Mouse (Mus musculus) intestine, embryonic 16.5 days (tissue): Measurements from ENCODE around the gene Rgs8. TPM values are rescaled to one million over a fixed set of nuclear protein-coding genes. Genes with fewer than 3 reads are reported as not detected.
A peak's percentile ranks its signal among the peaks of the same experiment; 100 is the strongest.

Source experiments
- ATAC-seq: fragments of 200-750 bp; cut with Nextera tagmentation; 2 replicates; pipeline ENCODE4 v1.8.0; 2017; ENCODE audit warnings: moderate TSS enrichment, moderate library complexity
- H3K27ac ChIP-seq: fragments of 300-500 bp; sonication (generic); 2 replicates; pipeline ENCODE4 v1.5.1; 2014; ENCODE audit warnings: mild to moderate bottlenecking, low read length
- H3K27me3 ChIP-seq: fragments of 300-500 bp; sonication (generic); replicated peaks from 2 replicates; pipeline ENCODE4 v1.6.1; 2014; ENCODE audit warnings: low read length, control low read depth, mixed read lengths; ENCODE audit not compliant: control insufficient read depth, insufficient read depth
- H3K36me3 ChIP-seq: fragments of 300-500 bp; sonication (generic); 2 replicates; pipeline ENCODE4 v1.6.1; 2014; ENCODE audit warnings: low read length, control low read depth; ENCODE audit not compliant: control insufficient read depth, insufficient read depth
- H3K4me1 ChIP-seq: fragments of 300-500 bp; sonication (generic); 2 replicates; pipeline ENCODE4 v1.6.1; 2014; ENCODE audit warnings: low read length, control low read depth, mixed read lengths; ENCODE audit not compliant: control insufficient read depth, insufficient read depth
- H3K4me2 ChIP-seq: fragments of 300-500 bp; sonication (generic); 2 replicates; pipeline ENCODE4 v1.6.1; 2014; ENCODE audit warnings: low read depth, low read length, control low read depth
- H3K4me3 ChIP-seq: fragments of 300-500 bp; sonication (generic); 2 replicates; pipeline ENCODE4 v1.5.1; 2014; ENCODE audit warnings: mild to moderate bottlenecking, low read length
- H3K9ac ChIP-seq: fragments of 300-500 bp; sonication (generic); 2 replicates; pipeline ENCODE4 v1.6.1; 2014; ENCODE audit warnings: low read depth, low read length
- H3K9me3 ChIP-seq: fragments of 300-500 bp; sonication (generic); 2 replicates; pipeline ENCODE4 v1.6.1; 2016; ENCODE audit warnings: low read length, control low read depth; ENCODE audit not compliant: control insufficient read depth
- WGBS: fragments of 180-500 bp; shearing (Covaris S2); extraction: QIAGEN DNeasy Blood & Tissue Kit; methylation state at CpG from one replicate; pipeline ENCODE4 v1.1.7; 2014; 5-methylcytosine and 5-hydroxymethylcytosine counted together
- polyA plus RNA-seq: library from polyadenylated mRNA; unstranded; fragments of >200 nt; fragmentation: Nextera tagmentation; extraction: Ambion mirVana; gene quantifications from 2 replicates; pipeline ENCODE4 v1.2.1, GENCODE M21; 2015

The Rgs8 gene
- polyA plus RNA-seq, 1 experiment from 2014 or later, result 0.22 TPM

DNA sequence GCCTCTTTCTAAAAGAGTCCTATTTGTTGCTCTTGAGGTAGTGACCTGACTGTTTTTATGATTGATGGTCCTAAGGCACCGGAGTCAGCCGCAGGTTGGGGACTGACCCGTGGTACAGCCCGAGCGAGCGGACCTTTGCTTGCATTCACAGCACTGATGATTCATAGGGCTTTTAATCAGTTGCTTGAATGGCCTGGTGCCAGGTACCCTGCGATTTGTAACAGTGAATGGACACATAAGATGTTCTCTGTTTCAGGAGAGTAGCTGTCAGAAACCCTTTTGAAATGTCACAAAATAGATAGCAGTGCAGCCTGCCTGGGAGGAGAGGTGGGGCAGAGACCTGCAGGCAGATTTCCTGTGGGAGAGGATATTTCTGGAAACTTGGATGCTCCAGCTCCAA lies 16.3 kb downstream of the Rgs8 start:
- no peak overlapping the region for H3K4me3 ChIP-seq
- WGBS, result 57% methylated on average over 7 of the region's 7 CpGs
- peaks cover 13% of the 10 kb centered on the region; the same call in 1 of the 2 replicates for H3K27me3 ChIP-seq
- H3K9me3 ChIP-seq, result no peaks in the 10 kb centered on the region
- H3K9ac ChIP-seq, result no peak overlapping the region
- H3K27ac ChIP-seq, result no peak overlapping the region
- H3K4me1 ChIP-seq, result peaks cover 2% of the 10 kb centered on the region; the same call in 1 of the 2 replicates
- H3K36me3 ChIP-seq, result no peaks in the 10 kb centered on the region
- no peak for ATAC-seq
- H3K4me2 ChIP-seq, result no peak overlapping the region

DNA sequence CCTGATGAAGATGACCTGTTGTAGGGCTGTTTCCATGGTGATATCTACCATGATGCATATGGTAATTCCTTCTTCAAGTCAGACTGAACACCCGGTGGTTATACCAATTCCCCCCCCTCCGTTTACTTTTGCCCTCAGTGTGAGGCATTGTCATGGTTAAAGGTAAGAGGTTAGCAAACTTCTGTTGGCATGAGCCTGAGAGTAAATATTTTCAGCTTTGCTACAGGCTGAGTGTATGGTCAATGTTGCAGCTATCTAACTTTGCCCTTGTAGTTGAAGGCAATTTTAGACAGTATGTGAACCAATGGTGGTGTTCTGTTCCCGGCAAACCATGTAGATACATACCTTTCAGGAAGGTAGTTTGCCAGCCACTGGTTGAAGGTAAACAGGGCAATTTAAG lies 16.9 kb downstream of the Rgs8 start:
- H3K4me3 ChIP-seq, result no peak overlapping the region
- 55% methylated on average over 3 of the region's 3 CpGs for WGBS
- H3K4me2 ChIP-seq, result no peak overlapping the region
- no peak overlapping the region for H3K9ac ChIP-seq
- ATAC-seq, result no peak
- no peaks in the 10 kb centered on the region for H3K9me3 ChIP-seq
- H3K4me1 ChIP-seq, result peaks cover 2% of the 10 kb centered on the region; the same call in 1 of the 2 replicates
- peaks cover 13% of the 10 kb centered on the region; the same call in 1 of the 2 replicates for H3K27me3 ChIP-seq
- no peak overlapping the region for H3K27ac ChIP-seq
- H3K36me3 ChIP-seq, result no peaks in the 10 kb centered on the region

DNA sequence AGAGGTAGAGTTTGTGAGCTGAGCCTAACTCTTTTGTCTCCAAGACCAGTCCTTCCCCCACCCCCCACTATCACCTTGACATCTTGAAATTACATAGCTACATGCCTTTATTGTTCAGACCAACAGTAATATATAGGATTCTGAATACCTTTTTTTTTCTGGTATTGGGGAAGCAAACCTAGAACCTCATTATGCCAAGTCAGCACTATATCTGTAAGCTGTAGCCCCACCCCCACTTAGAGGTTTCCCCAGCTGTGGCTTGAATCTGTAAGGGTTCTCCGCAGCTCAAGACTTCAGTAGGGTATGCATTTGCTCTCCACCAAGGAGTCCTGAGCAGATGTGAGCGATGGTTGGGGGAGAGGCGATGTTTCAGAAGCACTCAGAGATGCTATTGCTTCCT lies 18.5 kb downstream of the Rgs8 start:
- Histone ChIP-seq H3K9ac (no peak overlapping the region), H3K27ac (no peak overlapping the region), H3K9me3 (no peaks in the 10 kb centered on the region), H3K36me3 (no peaks in the 10 kb centered on the region), H3K4me2 (no peak overlapping the region), H3K4me1 (no peaks in the 10 kb centered on the region), H3K27me3 (peaks cover 8% of the 10 kb centered on the region; the same call in 1 of the 2 replicates), H3K4me3 (no peak overlapping the region)
- 82% methylated on average over 3 of the region's 3 CpGs for WGBS
- ATAC-seq, result no peak

DNA sequence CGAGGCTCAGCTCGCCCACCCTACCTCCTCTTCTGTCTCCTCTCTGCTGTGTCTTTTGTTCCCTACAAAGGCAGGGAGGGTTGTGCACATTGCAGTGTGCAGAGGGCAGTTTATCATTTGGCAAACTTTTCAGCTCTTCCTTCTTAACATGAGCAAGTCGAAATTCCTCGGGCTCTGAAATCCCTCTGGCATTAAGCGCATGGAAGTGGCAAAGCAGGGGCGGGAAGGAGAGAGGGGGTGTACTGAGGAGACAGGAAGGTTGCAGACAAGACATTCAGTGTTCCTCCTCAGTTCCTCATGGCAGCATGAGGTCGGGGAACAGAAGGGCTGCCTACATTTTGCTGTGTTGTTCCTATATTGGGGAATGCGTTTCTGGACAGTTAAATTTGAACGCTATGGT lies 19.9 kb downstream of the Rgs8 start:
- Histone ChIP-seq H3K4me2 (no peak overlapping the region), H3K9ac (no peak overlapping the region), H3K4me3 (no peak overlapping the region), H3K9me3 (no peaks in the 10 kb centered on the region), H3K27ac (no peak overlapping the region), H3K4me1 (no peaks in the 10 kb centered on the region), H3K27me3 (peaks cover 6% of the 10 kb centered on the region; the same call in 1 of the 2 replicates), H3K36me3 (no peaks in the 10 kb centered on the region)
- 67% methylated on average over 8 of the region's 9 CpGs for WGBS
- ATAC-seq, result no peak

DNA sequence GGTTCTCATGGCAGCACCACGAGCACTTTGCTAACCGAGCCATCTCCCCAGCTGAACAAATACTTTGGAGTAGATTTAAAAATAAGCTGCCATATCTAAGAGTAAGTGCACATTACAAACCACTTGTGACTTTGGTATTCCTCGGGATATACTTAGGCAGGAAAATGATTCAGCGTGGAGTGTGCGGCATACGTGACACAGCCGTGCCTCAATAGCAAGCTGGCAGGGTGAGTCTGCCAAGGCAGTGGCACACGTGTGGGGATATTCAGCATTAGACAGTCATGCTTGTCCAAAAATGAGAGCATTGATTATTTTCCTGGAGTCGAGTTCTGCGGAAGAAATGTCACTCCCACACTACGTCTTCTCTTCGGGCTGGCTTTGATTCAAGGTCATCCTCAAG lies 21.1 kb downstream of the Rgs8 start:
- H3K9me3 ChIP-seq, result no peaks in the 10 kb centered on the region
- H3K36me3 ChIP-seq, result no peaks in the 10 kb centered on the region
- no peaks in the 10 kb centered on the region for H3K4me1 ChIP-seq
- H3K4me3 ChIP-seq, result no peak overlapping the region
- H3K9ac ChIP-seq, result no peak overlapping the region
- no peak overlapping the region for H3K27ac ChIP-seq
- H3K4me2 ChIP-seq, result no peak overlapping the region
- WGBS, result 76% methylated on average over 12 of the region's 12 CpGs
- H3K27me3 ChIP-seq, result 0 out of 2 replicates have a peak, but pooled peaks cover 4% of the 10 kb centered on the region
- no peak for ATAC-seq

DNA sequence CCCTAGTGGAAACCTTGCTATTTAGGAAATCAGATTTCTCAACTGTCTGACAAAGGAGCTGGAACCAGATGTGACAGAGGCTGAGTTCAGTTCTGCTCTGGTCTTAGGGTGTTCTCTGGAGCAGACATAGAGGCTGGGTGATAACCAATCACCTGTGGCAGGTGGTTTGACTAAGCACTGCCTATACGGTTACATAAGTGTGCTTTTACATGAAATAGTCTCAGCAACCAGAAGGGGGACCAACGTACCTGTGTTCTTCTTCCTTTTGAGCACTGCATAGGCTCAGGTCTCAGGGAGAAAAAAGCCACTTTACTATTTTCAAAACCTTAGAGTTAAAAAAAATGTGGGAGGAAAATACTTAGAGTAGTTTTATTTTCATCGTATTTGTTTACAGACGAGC lies 22.8 kb downstream of the Rgs8 start:
- Histone ChIP-seq H3K36me3 (no peaks in the 10 kb centered on the region), H3K4me3 (no peak overlapping the region), H3K27me3 (no peaks in the 10 kb centered on the region), H3K27ac (no peak overlapping the region), H3K9ac (no peak overlapping the region), H3K9me3 (no peaks in the 10 kb centered on the region), H3K4me2 (no peak overlapping the region), H3K4me1 (0 out of 2 replicates have a peak, but pooled peaks cover 4% of the 10 kb centered on the region)
- 62% methylated on average over 4 of the region's 4 CpGs for WGBS
- ATAC-seq, result no peak

DNA sequence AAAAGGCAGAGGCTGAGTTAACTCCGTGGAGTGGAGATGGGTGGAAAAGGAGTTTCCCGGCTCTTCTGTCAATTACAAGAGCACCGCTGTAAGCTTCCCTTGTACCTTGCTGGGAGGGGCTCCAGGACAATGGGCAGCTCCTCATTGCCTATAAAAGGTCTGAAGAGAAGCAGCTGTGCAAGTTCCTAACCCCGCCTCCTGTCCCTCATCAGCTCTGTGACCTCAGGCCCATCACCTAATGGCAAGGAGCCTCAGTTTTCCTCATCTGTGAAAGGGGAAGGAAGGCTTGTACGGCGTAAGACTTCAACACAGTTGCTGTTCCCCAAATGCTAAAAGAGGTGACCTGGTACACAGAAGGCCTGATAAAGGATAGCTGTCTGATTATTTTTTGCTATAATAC lies 24.8 kb downstream of the Rgs8 start:
- 0 out of 2 replicates have a peak, but pooled peaks cover 4% of the 10 kb centered on the region for H3K4me1 ChIP-seq
- no peak overlapping the region for H3K4me3 ChIP-seq
- no peak overlapping the region for H3K4me2 ChIP-seq
- H3K27ac ChIP-seq, result no peak overlapping the region
- no peak for ATAC-seq
- no peaks in the 10 kb centered on the region for H3K27me3 ChIP-seq
- no peaks in the 10 kb centered on the region for H3K36me3 ChIP-seq
- H3K9ac ChIP-seq, result no peak overlapping the region
- no peaks in the 10 kb centered on the region for H3K9me3 ChIP-seq
- 63% methylated on average over 6 of the region's 6 CpGs for WGBS

DNA sequence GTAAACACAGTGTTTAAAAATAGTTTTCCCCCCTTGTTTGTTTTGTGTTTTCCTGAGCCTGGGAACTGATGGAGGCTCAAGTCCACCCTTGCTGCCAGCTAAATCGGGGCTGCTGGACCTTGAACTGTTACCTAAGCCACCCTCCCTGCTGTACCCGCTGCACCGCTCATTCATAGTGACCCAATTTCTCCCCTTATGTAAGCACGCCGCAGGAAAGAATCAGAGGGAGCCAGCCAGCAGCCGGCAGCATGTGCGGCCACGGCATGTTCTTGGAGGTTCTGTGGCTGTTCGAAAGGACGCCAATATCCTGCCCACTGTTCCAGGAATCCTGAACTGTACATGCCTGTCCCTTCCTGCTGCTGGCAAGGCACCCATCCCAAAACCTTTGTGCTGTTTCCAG lies 26.3 kb downstream of the Rgs8 start:
- WGBS, result 38% methylated on average over 10 of the region's 10 CpGs
- H3K4me3 ChIP-seq, result no peak overlapping the region
- no peak overlapping the region for H3K27ac ChIP-seq
- 0 out of 2 replicates have a peak, but pooled peaks cover 4% of the 10 kb centered on the region for H3K4me1 ChIP-seq
- no peak overlapping the region for H3K4me2 ChIP-seq
- H3K36me3 ChIP-seq, result no peaks in the 10 kb centered on the region
- peak; percentile 64 for ATAC-seq
- H3K27me3 ChIP-seq, result no peaks in the 10 kb centered on the region; the same call in 1 of the 2 replicates
- no peaks in the 10 kb centered on the region for H3K9me3 ChIP-seq
- no peak overlapping the region for H3K9ac ChIP-seq

DNA sequence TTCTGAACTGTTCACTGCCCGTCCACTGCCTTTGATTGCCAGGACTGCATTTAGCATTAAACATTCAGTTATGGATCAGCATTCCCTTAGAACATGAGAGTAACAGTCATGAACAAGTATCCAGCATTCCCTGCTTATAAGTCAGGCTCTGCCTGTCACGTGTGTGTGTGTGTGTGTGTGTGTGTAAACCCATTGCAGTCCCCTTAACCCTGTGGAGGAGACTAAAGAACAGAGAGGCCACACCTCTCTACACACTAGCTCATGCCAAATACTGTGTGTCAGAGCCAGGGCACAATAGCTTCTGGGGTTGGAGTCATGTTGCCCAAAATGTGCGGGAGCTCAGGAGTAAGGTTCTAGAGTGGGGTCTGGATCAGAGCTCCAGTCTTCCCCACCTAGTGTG lies 26.8 kb downstream of the Rgs8 start:
- H3K4me2 ChIP-seq, result no peak overlapping the region
- ATAC-seq, result no peak

DNA sequence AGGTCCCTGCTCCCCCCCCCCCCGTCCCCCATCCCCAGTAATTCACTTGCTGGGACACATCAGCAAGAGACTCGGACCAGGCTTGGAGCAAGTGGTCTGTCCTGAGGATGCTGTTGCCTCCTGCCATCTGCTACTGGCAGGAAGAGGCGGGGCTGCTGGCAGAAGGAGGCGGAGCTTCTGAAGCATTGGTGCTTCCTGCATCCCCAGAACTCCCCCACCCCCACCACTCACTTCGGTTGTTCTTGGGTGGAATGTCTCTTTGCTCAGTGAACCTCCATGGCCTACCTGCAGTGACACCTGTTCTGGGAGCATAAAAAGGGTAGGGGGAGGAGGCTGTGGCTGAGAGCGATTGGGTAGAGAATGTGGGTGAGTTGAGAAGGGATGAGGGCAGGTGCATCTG lies 27.5 kb downstream of the Rgs8 start:
- Histone ChIP-seq H3K27ac (no peak overlapping the region), H3K36me3 (no peaks in the 10 kb centered on the region), H3K27me3 (no peaks in the 10 kb centered on the region; the same call in 1 of the 2 replicates), H3K4me1 (0 out of 2 replicates have a peak, but pooled peaks cover 4% of the 10 kb centered on the region), H3K4me3 (no peak overlapping the region), H3K9ac (no peak overlapping the region), H3K9me3 (no peaks in the 10 kb centered on the region), H3K4me2 (no peak overlapping the region)
- 65% methylated on average over 6 of the region's 6 CpGs for WGBS
- ATAC-seq, result no peak

More for the DNA sequence above, 26.8 kb downstream of the Rgs8 start:
- no peak overlapping the region for H3K4me3 ChIP-seq
- no peaks in the 10 kb centered on the region for H3K9me3 ChIP-seq
- H3K27ac ChIP-seq, result no peak overlapping the region
- WGBS, result 46% methylated on average over 3 of the region's 3 CpGs
- H3K36me3 ChIP-seq, result no peaks in the 10 kb centered on the region
- no peak overlapping the region for H3K9ac ChIP-seq
- 0 out of 2 replicates have a peak, but pooled peaks cover 4% of the 10 kb centered on the region for H3K4me1 ChIP-seq
- no peaks in the 10 kb centered on the region; the same call in 1 of the 2 replicates for H3K27me3 ChIP-seq
